Mouse (Mus musculus): ENCODE measurements around the gene Fgd6.

Gene Fgd6

DNA sequence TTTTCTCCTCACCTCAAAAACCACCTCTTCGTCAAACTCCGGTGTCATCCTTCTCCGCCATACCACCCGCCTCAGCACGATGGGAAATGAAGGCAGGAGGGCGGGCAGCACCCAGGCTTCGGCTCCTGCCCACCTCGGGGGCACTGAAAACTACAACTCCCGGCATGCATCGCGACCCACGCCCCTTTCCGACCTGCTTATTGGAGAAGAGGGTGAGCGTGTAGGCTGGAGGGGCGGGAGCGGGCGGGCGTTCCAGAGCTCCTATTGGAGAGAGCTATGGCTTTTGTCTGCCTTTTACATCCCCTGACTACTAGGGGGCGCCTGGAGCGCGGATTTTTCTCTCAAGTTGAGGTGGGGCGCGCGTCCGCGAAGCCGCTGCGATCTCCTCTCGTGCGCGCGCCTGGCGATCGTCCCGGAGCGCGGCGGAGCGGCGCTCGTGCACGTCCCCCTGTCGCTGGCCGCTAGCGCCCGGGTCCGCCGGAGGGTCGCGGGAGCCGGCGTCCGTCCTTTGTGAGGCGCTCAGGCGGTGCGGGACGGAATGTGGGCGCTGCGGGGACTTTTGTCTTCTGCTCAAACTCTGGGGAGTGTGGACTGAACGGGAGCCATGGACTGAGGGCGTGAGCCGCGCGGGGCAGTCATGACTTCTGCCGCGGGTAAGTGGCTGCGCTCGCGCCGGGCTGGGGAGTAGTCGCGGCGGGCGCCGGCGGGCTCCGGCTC is at the start of gene Fgd6, which contains the start of gene Vezt:
TSS of gene Fgd6 (plus strand) at position 344 of the 717 bp plus-strand sequence.
TSS of gene Vezt (minus strand) at position 160 of the 717 bp plus-strand sequence.
- peak; percentile 99 for DNase-seq

DNA sequence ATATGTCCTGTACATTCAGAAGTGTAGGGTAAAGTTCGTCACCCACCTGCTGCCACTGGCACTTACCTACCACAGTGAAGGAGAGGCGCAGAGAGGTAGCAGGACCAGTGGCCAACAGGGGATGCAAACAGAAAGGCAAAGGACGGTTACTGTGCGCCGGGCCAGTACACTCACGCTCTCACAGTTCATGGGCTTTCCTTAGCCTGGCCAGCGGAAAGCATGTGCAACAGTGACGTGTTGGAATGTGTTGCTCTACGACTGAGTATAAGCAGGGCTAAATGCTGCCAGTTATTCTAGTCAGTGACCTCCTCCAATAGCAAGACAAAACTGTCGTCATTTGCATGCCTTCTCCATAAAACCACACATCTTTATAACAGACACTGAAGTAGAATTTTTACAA is 41.7 kb upstream of the Fgd6 start:
- no peak for DNase-seq

DNA sequence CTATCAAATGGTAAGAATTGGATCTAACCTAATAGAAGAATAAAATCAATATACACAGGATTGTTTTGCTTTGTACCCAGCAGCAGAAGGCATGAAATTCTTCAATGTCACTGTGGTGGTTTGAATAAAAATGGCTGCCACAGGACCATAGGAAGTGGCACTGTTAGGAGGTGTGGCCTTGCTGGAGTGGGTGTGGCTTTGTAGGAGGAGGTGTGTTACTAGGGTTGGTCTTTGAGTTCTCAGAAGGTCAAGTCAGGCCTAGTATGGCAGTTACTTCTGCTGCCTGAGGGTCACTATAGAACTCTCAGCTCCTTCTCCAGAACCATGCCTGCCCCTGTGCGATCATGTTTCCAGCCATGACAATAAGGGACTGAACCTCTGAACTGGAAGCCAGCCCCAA is 40.7 kb upstream of the Fgd6 start:
- DNase-seq, result no peak

DNA sequence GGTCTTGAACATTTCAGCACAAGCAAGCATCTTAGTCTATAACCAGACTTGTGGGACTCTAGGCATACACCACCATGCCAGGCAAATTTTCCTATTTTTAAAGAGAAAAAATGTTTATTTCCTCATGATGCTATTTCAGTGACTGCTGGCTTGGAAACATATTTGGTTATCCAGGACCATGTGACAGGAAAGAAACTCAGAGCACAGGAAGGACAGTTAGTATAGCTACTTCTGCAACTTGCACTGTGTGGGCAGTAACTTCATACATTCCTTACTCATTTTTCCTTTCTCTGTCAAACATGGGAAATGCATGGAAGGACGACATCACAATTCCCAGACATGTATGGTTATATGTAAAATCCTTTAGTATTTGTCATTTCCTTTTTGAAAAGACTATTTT is 36.4 kb upstream of the Fgd6 start:
- DNase-seq, result no peak

DNA sequence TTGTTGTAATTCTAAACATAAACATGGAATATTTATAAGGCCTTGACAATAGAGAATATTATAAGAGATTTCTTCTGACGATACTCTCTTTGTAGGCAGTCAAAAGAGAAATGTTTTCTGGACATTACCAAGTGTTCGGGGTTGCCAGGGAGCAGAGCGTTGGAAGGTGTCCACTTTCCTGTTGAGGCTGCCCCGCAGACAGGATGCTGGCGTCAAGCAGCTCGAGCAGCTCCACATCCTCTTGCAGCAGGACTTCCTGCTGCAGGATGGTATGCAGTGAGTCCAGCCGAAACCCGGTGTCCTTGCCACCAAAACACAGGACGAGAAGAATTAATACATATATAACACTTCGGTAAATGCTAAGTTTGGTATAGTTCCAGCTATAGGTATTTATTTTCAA is 35.6 kb upstream of the Fgd6 start:
- DNase-seq, result peak; percentile 27 to 45

DNA sequence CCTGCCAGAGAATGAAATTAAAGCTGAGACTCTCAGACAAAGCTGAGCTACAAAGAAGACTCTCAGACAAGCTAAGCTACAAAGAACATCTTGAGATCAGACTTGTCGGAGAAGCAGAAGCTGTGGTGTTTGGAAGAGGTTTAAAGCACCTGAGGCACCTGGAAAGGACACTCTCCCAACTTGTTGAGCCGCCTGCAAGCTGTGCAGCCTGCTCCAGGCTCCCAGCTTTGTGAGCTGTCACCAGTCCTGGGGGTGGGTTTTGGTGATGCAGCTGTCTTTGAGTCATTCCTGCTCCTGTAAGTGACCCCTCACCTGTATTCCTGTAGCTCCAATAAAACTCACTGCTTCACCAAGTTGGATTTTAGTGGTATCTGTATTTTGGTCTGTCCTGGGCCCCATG is 27.4 kb upstream of the Fgd6 start:
- no peak for DNase-seq

DNA sequence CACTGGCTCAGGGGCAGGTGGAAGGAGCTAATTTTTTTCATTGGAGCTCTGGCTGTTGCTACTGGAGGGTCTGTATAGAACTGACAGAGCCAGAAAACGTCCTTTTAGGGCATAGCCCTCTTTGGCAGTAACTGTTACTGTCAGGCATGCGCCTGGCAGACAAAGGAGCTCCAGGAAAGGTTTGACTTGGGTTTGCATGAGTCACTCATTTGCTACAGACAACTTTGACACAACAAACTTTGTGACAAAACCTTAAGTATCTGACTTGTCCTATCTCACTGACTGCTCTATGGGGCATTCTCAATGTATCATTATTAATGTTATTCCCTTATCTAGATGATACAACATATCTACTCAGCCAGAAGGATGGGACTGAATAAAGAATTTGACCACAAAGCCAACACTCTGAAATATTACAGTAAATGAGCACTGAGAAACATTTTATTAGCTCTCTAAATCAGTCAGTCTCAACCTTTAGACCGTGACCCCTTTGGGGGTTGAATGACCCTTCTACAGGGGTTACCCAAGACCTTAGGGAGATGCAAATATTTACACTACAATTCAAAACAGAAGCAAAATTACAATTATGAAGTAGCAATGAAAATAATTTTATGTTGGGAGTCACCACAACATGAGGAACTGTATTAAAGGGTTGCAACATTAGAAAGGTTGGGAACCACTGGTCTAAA is 25.7 kb upstream of the Fgd6 start:
- DNase-seq, result no peak

DNA sequence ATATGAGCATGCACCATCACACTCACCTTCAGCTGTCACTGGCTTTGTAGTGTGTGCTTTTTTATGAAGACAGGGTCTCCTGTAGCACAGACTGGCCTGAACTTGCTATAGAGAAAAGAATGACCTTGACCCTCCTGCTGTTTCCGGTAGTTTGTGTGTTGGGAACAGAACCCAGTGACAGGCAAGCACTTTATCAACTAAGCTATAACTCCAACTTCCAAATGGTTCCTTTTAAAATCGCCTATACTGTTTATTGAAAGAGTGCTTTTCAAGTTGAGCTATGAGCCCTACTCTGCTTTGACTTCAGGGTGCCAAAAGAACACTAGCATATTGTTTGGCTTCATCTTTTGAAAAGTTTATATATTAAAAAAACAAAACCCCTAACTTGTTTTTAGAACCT is 24.8 kb upstream of the Fgd6 start:
- DNase-seq, result no peak

DNA sequence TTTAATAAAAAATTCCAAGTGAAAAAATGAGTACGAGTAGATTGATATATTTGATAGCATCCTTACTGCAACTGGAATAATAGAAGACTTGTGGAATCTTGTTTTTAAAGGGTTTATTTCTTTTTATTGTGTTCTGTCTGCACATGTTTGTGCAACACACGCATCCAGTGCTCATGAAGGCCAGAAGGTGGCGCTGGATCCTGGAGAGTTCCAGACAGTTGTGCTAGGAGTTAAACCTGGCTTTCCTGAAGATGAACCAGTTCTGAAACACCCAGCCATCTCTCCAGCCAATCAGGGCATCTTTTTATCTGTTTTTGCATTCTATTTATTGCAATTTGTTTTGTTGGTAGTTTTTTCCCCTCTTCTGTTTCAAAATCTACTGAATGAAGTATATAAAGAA is 22.6 kb upstream of the Fgd6 start:
- DNase-seq, result peak; percentile 76 to 84

DNA sequence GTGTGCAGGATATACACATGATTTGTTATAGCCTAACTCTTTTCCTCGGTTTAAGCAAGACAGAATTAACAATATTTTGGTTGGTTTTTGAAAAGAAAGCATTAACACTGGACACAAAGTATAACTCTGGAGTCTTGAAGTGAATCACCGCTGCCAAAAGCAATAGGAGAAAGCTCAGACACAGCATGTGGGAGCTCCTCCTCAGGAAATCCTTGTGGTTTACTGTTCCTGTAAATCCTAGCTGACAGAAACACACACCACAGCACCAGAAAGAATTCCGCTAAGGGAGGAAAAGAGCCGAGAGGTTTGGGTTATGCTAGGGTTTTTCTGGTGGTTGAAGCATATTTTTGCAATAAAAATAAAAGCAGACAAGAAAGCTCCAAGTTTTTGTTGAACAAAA is 21.6 kb upstream of the Fgd6 start:
- peak; percentile 15 to 21 for DNase-seq

DNA sequence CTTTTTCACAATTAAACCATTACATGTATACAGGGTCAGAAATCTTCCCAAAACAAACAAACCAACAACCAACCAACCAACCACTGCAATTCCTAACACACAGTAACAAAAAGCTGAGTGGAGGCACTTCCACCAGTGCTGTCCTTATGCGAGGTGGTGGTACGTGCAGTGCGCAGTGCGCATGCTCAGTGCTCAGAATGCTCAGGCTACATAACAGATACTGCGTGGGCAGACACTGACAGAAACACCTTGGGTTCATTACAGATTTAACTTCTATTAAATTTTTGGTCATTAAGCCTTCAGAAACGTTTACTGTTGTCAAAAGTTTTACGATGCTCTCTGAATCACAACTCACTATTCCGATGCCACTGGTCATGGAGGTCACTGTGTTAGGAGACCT is 18.3 kb upstream of the Fgd6 start:
- DNase-seq, result peak; percentile 8 to 19

DNA sequence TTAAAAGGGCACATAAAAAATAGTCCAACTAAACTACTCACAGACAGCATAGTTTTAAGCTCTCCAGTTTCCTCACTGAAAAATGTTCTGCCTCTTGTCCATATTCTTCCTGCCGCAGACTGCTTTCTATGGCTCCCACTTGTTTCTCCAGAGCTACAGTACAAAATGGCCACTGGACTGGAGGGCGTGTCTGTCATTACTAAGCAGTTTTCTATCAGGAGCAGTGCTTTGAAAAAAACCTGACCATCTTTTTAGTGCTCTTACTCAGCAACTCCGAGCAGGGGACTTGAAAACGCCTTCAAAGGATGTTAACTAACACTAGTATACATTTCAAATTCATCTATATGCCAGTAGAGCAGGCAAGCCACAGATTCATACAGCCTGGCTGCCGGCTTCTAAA is 15.2 kb upstream of the Fgd6 start:
- no peak for DNase-seq

DNA sequence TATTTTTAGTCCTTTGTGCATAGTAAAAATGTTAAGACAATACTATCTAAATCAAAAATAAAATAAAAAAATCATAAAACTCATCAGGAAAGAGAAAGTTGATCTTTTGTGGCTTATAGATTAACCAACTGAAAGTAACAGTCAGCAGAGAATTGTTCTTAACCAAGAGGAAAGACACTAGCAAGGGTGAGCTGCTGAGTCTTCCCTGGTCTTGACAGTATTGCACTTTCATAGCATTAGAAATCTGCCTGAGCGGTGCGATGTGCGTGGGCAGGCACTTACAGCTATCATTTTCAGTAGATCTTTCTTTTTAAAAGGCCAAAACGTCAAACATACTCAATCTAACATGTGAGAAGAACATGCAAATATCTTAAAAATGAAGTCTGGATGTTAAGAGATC is 14.7 kb upstream of the Fgd6 start:
- DNase-seq, result no peak

DNA sequence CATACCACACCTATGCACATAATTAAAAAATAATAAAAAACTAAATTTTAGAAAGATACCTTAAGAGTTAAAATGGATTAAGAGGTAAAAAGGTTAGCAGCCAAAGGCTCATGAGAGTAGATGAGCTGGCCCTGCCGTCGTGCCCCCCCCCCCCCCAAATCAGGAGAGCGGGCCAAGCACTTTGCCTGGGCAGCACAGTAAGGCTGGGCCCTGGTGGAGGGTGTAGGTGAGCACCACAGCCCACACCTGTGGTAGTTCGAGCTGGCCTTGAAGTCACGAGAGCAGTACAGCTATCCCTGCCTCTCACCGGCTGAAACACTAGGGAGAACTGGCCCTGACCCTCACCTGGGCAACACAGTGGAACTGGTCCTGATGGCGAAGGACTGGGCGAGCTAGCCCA is 10.7 kb upstream of the Fgd6 start:
- DNase-seq, result no peak

DNA sequence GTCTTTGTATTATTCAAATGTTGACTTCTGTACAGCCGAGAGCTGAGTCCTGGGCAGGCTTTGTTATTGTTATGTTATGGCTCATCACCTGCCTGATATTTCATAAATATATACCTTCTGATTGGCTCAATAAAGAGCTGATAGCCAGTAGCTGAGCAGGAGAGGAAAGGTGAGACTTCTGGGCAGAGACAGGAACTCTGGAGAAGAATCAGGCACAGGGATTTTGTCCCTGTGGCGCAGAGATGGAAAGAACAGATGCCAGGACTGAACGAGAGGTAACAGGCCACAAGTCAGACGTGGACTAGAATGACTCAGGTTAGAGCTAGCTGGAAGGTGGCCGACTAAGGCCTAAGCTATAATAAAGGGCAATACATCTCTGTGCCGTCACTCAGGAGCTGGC is 7.3 kb upstream of the Fgd6 start:
- no peak for DNase-seq

DNA sequence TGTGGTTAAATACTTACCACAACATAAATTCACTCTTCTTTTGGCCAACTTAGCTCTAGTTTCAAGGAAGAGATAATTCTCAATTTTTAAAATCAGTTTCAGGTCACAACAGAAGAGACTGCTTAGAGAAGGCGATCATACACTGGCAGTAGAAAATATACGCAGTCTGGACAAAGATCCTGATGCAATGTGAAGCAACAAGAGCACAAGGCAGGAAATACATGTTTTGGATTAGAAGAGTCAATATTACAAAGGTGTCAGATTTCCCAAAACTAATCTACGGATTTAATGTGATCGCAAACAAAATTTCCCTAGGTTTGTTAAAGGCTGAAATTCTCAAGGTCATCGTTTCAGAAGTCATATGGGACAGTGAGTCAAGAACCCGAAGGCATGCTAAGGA is 4.6 kb upstream of the Fgd6 start:
- no peak for DNase-seq

DNA sequence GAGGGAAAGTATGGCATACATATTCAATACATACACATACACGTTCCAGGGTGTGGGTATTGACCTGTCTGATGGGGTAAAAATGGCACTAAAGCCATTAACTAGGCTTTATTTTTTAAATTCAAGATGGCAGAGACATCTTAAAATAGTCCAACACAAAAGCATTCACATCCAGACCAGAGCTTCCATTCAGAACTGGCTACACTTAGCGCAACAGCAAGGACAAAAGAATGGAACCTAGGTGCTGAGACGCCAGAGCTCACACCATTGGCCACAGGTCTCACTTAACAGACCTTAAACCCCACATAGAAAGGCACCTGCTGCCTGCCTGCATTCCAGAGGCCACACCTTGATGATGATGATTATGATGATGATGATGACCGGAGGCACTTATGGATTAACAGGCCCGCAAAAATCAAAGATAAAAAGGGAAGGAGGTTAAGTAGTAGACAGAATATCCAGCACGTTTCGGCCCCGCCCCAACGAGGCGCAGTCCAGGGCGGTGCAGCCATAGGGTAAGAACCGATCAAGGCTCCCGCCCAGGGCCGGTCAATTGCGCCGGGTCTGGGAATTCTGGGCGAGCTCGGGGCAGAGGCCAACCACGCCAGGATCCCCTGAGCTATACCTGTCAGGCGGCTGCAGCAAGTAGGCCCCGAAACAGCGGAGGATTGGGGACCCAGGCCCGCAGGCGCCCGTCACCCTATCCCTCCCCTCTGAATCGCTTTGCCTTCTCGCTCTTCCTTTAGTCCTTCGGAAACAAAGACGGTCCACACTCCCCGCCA is 734 bp upstream of the Fgd6 start:
- peak; percentile 74 to 84 for DNase-seq

DNA sequence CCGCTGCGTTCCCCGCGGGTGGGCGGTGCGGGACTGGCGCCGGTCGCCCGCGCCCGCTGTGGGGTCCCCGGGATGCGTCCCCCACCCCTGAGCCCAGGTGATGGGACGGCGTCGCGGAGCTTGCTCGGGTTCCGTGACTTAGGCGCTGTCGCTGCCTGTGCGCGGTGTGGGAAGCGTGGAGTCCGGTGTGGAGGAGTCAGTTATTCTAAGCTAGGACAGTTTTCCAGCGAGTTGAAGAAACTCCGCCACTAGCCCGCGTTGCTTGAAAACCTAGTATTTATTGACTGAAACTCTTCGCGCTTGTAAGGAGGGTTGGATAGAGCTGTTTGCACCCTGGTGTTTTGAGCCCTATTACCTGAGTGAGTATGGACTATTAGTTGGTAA is 566 bp downstream of the Fgd6 start:
- DNase-seq, result no peak

DNA sequence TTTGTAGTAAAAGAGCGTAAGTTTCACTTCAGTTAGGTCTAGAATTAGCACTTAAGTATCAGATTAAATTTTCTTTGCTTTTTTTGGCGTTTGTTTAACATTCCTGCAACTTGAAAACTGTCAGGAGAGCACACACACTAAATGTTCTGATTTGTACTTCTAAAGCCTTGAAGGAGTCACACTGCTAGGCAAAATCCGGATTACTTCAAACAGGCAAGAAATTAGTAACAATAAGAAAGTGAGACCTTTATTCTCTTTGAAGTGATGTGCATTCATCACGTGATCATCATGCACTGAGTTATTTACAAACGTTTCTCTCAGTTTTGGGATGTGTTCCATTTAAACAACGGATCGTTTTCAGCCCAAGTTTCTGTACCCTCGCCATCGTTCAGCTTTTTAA is 1.4 kb downstream of the Fgd6 start:
- DNase-seq, result no peak

DNA sequence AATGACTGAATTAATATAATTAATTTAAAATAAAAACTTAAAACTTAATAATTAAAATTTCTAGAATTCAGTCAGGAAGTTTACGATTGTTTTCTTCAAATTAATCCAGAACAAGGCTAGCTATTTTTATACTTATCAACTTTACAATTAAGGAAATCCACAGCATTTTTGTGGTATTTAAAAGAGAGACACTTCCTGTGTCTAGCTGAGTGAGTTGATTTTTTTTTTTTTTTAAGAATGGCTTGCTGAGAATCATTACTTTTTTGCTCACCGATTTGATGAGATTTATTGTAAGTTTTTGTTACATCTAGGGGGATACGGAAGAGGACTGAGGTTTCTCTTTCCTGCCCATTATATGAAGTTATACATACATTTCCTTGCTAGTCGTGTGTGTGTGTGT is 1.8 kb downstream of the Fgd6 start:
- no peak for DNase-seq

DNA sequence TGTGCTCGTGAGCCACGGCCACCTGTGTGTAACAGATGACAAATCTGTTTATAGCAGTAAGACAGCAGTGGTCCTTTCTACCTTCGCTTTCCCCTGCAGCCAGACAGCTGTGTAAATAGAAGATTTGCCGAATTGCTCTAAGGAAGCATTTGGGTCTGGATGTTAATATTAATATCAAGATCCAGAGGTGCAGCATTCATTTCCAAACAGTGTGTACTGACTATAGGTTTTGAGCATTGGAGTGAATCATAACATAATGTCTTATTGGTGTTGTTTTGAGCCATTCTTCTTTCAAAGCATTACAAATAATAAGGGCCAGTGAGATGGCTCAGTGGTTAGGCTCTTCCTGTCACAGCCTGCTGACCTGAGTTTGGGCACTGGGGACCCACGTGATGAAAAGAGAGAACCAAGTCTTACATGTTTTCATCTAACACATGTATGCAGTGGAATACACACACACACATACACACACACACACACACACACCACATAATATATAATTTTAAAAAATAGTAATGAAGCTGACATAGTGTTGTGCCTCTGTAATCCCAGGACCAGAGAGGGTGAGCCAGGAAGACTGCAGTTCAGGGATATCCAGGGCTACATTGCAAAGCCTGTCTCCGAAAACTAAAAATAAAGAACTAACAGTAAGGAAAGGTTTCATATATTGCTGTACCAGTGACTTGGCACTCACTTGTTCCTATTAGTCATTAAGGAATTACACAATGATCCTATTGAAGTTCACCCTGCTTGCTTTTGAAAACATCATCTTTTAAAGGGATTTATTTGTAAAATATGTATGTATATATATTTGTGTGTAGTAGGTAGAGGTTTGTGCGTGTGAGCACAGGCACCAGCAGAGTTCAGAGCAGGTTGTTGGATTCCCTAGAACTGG is 2.8 kb downstream of the Fgd6 start:
- DNase-seq, result no peak

DNA sequence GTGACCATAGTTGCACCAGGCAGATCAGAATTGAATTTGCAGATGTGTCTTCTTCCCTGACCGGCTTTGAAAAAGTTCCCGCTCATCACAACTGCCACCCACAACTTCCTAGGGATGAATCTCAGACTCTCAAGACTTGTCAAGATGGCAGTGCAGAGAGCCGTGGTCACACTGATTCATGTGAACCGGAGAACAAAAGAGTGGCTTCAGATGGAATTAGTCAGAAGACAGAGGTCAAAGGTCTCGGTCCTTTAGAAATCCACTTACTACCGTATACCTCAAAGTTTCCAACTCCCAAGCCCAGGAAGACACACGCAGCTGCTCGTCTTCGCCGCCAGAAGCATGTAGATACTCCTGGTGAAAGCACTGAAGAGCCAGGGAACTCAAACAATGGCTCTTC is 8.1 kb downstream of the Fgd6 start:
- no peak for DNase-seq

DNA sequence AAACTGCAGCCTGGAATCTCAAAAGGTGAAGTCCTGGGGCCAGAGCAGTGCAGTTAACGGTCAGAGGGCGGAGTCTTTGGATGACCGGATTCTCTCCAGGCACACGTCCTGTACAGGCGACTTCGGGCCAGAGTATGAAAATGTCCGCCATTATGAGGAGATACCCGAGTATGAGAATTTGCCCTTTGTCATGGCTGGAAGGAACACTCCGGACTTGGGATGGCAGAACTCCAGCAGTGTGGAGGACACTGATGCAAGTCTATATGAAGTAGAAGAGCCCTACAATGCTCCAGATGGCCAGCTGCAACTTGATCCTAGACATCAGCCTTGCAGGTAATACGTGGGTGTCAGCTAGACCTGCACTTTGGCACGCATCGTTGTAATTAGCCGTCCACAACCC is 9.5 kb downstream of the Fgd6 start:
- DNase-seq, result no peak
